Mouse (Mus musculus): ENCODE data around the gene Samsn1.
A peak's percentile ranks its signal among the peaks of the same experiment; 100 is the strongest.
"Not testable (repeated sequence)": the region's sequence is repeated elsewhere in the genome, so short reads cannot be mapped to it uniquely, and the experiment has no call there.

Samsn1 gene

DNA sequence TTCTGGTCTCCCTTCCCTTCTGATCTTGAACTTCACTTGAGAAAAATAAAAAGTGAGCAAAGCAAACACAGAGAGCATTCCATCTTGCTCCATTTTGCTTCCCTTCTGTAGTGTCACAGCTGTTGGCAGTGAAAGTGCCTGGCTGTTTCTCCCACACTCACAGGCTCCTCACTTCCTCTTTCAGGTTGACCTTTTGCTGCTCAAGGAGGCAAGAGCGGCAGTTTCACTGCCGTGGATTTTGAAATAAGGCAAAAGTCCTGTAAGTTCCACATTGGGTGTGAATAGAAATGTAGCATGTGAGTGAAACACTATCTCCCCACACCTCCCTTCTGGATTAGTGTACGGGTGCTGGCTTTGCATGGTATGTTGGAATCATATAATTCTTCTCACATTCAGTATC is 144.9 kb downstream of the Samsn1 start:
- no peak for DNase-seq (ENCODE audit: low spot score in 2 of 2)

DNA sequence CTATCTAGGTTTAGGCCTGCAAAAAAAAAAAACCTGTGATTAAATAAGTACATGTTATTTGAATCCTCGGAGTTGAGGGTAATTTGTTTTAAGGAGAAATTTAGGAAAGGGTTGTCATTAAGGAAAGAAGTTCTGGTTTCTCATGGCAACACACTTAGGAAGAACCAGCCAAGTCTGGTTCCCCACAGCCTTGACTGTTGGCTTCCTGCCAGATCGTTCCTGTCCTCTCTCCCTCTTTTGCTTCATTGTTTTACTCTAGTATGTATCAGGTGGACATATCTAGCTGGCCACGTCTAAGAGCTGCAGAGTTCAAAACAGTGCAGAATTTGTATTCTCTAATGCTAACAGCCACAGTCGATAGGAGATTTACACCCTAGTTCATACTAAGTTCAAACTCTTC is 146.2 kb downstream of the Samsn1 start:
- DNase-seq (ENCODE audit: low spot score in 2 of 2): no peak

GRCm38 (mm10) chr16:75874508-75874907 is 147.6 kb downstream of the Samsn1 start:
- no peak for DNase-seq (ENCODE audit: low spot score in 2 of 2)

DNA sequence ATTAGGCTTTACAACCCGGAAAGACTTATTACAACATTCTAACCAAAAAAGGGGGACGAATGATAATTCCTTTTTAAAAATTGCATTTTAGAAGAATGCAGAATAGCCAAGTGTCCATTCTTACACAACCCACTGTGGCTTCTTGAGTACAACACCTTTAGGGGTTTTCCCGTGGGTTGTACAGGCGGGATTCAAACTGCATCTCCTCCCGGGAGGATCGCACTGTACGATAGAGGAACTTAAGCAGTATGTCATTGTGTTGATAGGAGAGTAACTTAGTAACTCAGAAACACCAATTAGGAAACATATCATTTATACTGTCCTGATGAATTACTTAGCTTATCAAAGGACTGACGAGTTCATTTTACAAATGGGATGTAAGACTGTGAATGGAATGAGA is 149.8 kb downstream of the Samsn1 start:
- DNase-seq (ENCODE audit: low spot score in 2 of 2): no peak

DNA sequence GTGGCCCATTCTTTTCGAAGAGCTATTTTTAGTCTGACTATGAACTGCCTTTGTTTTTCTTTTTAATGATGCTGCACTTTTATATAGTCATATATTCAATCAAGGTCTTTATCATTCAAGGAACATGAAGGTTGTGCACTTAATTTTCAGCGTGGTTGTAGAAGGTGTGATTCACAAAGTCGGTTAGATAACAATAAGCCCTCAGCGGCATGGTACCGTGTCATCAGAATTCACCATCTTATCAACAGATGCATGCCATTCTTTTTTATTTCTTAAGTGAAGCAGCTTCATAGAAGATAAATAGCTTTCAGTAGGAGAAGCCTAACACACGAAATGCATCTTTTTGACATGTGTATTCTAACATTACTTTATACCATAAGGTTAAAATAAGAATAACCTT is 154.7 kb downstream of the Samsn1 start:
- no peak for DNase-seq (ENCODE audit: low spot score in 2 of 2)

DNA sequence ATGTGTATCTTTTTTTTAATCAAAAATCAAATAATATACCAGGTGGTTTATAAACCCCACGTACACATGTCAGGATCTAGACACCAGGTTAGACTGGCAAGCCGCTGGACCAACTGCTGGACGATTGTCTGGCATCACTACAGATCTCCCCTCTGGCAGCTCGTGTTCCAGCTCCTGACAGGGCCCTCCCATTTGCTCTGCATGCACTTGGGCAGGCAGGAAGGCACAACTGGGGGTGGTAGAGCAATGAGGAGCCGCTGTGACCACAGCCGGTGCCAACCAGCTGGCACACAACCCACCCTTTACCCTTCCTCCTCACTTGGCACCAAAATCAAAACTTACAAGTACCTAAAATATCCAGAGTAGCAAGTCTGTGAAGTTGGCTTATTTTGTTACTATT is 156.6 kb downstream of the Samsn1 start:
- DNase-seq (ENCODE audit: low spot score in 2 of 2): peak; percentile 5 to 9

DNA sequence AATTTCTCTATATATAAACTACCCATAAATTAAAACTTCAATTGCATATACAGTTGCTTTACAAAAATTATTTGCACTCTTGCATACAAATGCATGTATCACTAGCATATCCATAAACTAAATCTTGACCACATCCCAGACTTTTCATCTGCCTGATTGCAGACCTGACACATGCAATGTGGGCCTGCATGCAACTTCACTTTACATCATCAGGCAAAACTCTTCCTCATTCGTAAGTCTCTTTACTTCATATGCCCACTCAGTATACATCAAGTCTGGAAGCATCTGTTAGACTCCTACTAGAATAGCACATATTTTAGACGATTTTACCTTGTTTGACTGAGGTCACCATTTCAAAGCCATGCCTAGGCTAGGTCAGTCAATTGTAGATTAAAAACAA is 157.4 kb downstream of the Samsn1 start:
- DNase-seq (ENCODE audit: low spot score in 2 of 2): no peak

DNA sequence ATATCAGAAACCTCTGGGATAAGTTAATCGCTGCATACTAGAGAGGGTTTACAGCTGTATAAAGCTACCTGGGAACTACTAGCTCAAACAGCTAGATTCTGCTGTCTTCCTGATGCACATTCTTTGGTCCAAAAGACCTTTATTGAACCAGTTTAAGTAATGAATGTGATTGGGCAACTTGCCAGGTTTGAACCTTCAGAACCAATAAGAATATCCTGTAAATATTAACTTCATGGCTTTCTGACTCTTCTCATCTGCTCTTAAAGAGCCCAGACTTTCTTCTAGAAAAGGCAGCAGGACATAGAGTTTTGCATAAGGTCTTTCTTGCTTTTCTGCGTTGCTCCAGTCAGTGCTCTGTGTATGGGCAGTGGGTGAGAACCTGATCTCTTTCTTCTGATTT is 165.7 kb downstream of the Samsn1 start:
- no peak for DNase-seq (ENCODE audit: low spot score in 2 of 2)

DNA sequence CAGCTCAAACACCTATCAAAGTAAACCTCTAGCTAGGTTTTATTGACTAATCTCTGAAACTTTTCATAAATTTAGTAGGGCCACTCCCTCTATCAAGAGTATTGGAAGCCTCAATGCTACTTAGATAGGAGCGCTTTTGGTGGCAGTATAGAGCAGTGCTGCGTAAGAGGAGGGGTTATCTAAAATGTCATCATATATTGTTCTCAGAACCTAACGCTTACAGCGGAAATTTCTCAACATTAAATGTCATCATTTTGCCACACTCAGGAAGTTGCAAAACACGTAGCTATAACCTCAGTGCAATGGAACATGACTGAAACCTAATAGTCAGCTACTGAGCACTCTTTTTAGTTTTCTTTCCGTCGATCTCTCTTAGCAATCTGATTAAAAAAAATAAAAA is 166.7 kb downstream of the Samsn1 start:
- DNase-seq (ENCODE audit: low spot score in 2 of 2): peak in 1 of 2 experiments; percentile 10

DNA sequence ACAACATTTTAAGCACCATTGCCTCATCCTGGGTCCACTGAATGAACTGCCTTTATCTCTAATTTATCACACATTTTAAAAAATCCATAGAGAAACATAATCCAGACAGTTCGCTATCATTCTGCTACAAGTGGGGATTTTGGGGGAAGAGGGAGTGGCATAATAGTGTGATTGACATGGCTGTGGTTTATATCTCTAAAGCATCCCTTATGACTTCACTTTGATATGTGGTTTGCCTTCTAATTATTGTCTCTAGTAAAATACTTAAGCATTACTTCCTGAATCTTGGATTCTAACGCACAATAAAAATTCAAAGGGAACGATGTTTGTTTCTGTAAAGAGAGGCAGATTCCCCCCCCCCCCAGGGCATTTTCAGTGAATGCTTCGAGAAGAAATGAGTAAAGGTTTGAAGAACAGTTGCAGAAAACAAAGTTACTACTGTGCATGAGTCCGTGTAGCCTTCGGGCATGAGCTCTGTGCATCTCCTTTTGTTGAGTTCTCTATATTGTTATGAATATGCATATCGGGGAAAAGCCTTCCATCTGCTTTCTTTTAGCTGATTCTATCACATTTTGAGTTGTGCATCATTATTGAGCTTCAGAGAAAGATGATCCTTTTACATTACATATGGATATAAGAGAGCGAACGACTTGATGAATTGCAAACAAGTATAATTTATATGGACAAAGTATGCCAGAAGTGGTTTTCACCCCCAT is 168.4 kb downstream of the Samsn1 start:
- DNase-seq (ENCODE audit: low spot score in 2 of 2): no peak

DNA sequence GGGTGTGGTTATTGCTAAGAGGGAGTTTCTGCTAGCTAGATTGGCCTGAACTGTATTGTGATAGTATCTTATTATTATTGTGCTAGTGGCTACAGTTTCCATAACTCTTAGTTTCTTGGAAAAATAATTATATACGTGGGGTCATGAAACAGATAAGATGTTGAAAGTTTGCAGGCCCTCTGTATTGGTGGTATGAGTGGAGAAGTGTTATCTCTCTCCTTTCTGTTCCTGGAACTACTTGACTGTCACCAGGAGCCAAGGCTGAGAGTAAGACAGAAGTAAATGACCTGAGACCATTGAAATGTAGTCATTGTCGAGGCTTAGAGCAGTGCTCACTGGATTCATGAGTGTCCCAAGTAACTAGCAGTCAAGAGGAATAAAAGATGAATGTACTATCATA is 169.6 kb downstream of the Samsn1 start:
- no peak for DNase-seq (ENCODE audit: low spot score in 2 of 2)

DNA sequence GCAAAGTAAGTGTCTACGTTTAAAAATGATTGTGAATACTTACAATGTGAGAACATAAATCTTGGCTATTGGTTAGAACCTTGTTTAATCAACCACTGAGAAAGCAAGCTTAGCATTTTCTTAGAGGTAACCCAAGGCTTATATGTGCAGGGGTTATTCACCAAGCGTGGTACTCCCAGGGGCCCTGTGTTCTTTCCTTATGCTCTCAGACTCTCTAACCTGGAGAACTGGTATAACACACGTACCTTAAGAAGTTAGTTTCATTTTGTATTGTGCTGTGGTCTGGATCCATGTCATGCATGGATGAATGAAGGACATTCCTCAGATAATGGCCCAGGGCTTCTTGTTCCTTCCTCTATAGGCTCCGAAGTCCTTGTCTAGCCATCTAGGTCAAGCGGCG is 173.0 kb downstream of the Samsn1 start:
- DNase-seq (ENCODE audit: low spot score in 2 of 2): no peak

GRCm38 (mm10) chr16:75843653-75844062 is 178.4 kb downstream of the Samsn1 start:
- DNase-seq (ENCODE audit: low spot score in 2 of 2): no peak

GRCm38 (mm10) chr16:75843031-75843430 is 179.1 kb downstream of the Samsn1 start:
- no peak for DNase-seq (ENCODE audit: low spot score in 2 of 2)

DNA sequence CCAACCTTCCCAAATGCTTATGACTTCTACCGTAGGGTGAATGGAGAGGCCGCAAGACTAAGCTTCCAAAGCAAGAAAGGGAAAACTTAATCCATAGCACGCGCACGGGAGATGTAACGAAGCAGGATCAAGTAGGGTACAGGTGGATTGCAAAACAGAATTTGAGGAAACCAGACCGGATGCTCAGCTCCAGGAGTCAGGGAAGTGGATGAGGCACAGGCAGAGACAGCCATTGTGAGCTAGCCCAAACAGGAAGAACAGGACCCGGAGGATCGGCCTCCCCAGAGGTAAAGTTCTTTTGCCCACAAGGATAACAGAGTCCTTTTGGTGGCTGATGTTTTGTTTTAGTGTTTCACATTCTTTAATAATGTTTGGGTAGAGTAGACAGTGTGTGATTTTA is 179.5 kb downstream of the Samsn1 start:
- DNase-seq (ENCODE audit: low spot score in 2 of 2): no peak

GRCm38 (mm10) chr16:75837728-75838451 is 184.2 kb downstream of the Samsn1 start:
- DNase-seq (ENCODE audit: low spot score in 2 of 2): no peak

DNA sequence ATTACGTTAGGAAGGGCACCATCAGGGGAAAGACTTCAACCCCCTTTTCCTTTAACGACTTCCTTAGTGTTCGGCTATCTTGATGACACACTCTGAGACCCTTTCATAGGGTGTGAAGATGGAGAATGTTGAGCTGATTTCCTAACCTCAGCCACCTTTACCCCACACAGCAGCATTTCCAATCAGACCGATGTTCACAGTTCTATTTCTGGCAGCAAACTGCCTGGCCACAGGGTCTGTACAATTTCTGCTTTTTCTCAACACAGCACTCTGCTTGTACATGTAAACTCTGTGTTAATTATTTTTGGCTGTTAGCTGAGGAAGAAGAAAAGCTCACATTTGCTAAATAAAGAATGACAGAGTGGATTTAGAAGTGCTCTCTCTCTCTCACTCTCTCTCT is 190.7 kb downstream of the Samsn1 start:
- DNase-seq (ENCODE audit: low spot score in 2 of 2): no peak

- not testable (repeated sequence) for DNase-seq (ENCODE audit: low spot score in 2 of 2)
Observed at GRCm38 (mm10) chr16:75826949-75827348, 195.1 kb downstream of the Samsn1 start.

DNA sequence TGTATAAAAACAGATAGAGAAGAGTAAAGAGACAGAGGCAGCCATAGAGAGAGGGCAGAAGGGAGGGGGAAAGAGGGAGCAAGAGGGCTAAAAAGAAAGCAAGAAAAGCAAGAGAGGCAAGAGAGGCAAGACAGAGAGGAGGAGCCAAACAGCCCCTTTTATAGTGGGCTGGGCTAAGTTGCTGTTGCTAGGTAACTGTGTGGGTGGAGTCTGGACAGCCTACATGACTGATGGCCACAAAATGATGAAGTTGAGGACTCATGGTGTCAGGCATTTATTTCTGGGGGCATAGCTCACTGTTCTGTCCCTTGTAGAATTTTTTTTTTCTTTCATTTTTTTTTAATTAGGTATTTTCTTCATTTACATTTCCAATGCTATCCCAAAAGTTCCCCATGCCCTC is 195.6 kb downstream of the Samsn1 start:
- DNase-seq (ENCODE audit: low spot score in 2 of 2): no peak

DNA sequence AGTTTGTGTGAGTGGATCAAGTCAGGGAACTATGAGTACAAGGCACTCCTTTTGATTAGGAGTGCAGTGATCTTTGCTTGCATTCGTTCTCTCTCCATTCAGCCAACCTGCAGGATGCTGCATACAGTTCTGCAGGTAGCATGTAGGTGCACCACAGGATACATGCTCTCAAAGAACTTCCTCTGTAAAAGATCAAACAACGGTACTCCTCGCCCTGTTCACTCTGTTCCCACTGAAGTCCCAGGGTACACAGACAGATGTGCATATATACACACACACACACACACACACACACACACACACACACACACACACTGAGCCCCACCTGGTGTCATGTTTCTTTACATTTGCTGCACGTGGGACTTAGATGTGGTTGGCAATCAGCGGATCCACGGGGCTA is 198.9 kb downstream of the Samsn1 start:
- peak; percentile 28 to 42 for DNase-seq (ENCODE audit: low spot score in 2 of 2)

DNA sequence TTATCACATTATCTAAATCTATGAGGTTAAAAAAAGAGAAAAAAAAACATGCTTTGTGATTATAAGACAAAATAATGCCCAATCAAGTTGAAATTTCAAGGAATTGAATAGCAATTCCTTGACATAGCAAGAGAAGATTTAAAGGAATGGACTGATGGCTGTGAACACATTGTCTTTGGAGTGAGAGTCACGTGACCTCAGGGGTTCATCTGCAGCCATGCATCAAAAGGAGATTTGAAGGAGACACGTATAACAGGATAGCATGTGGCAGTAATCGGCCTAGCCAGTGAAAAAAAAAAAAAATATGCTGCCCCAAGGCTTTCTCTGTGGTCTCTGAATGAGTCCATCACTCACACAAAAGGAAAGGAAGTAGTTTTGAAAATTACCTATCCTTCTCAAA is 201.1 kb downstream of the Samsn1 start:
- no peak for DNase-seq (ENCODE audit: low spot score in 2 of 2)
